Mouse (Mus musculus) testis, adult 2 months (tissue): Measurements from ENCODE around the gene Lgr6. TPM values are rescaled to one million over a fixed set of nuclear protein-coding genes. Genes with fewer than 3 reads are reported as not detected.

Experiments
- H3K27ac ChIP-seq: fragments of 200-500 bp; 2 replicates; pipeline ENCODE4 v1.5.1; 2012; ENCODE audit warnings: low read depth, low read length; ENCODE audit not compliant: control insufficient read depth, insufficient read depth
- H3K27me3 ChIP-seq: fragments of 200-500 bp; 2 replicates; pipeline ENCODE4 v1.6.1; 2012; ENCODE audit warnings: mild to moderate bottlenecking, low read length, moderate library complexity; ENCODE audit not compliant: control insufficient read depth, insufficient read depth
- H3K36me3 ChIP-seq: fragments of 200-500 bp; 2 replicates; pipeline ENCODE4 v1.6.1; 2012; ENCODE audit warnings: mild to moderate bottlenecking, low read length; ENCODE audit not compliant: control insufficient read depth, insufficient read depth
- H3K4me1 ChIP-seq: fragments of 200-500 bp; 2 replicates; pipeline ENCODE4 v1.6.1; 2012; ENCODE audit warnings: low read length; ENCODE audit not compliant: control insufficient read depth, insufficient read depth
- H3K4me3 ChIP-seq: fragments of 200-500 bp; 2 replicates; pipeline ENCODE4 v1.5.1; 2012; ENCODE audit warnings: low read depth, mild to moderate bottlenecking, low read length, moderate library complexity, mixed read lengths; ENCODE audit not compliant: control insufficient read depth
- CTCF ChIP-seq: fragments of 200-500 bp; IDR thresholded peaks from 2 replicates; pipeline ENCODE4 v1.5.1; 2012; ENCODE audit warnings: low read depth, mild to moderate bottlenecking, inconsistent platforms, low read length, moderate library complexity; ENCODE audit not compliant: control insufficient read depth, insufficient read depth, insufficient replicate concordance
- POLR2A ChIP-seq: fragments of 200-500 bp; IDR thresholded peaks from 2 replicates; pipeline ENCODE4 v1.6.1; 2012; ENCODE audit warnings: low read depth, mild to moderate bottlenecking, inconsistent platforms, low read length, moderate library complexity; ENCODE audit not compliant: control insufficient read depth
- polyA plus RNA-seq: library from polyadenylated mRNA; depleted of rRNA; stranded (reverse); fragments of >200 nt; gene quantifications from 2 replicates; pipeline ENCODE4 v1.2.3, GENCODE M21; 2012

Gene Lgr6
- polyA plus RNA-seq, 1 experiment, result 3.0 TPM

DNA sequence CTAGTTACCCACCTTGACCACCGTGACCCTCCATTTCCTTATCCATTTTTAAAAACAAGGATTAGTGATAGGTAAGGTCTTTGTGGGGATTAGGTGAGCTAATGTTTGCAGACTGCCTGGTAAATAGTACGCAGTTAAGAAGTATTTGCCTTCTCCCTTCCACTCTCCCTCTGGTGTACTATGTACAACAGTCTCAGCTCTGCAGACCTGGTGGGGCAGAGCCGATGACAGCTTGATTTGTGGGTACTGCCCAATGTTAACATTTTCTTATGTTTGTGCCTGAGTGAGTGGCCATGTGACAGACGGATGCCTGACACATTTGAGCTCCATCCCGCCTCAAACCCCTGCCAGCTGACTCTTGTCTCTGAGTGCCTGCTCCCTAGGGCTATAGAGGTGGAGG lies 28.6 kb downstream of the Lgr6 start:
- Histone ChIP-seq H3K27me3 (no peaks in the 10 kb centered on the region), H3K36me3 (no peaks in the 10 kb centered on the region), H3K4me3 (no peak overlapping the region), H3K27ac (no peak overlapping the region), H3K4me1 (no peaks in the 10 kb centered on the region)
- no peak for TF ChIP-seq POLR2A
- no peak for TF ChIP-seq CTCF

DNA sequence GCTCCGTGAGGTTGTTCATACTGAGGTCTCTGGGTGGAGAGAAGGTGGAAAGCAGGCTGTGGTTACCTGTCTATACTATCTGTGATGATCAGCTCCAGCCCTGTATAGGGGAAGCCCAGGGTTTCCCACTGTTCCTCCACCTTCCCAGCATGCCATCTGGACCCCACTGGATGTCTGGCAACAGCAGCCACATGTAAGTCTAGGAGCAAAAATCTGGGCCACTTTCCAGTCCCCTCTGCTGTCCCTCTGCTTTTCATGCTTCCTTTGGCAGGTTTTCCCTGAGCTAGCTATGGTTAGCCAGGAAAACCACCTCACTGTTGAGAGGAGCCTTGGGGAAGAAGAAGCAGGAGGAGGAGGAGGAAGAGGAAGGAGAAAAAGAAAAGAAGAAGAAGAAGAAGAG lies 29.8 kb downstream of the Lgr6 start:
- H3K4me1 ChIP-seq, result no peaks in the 10 kb centered on the region
- no peak overlapping the region for H3K27ac ChIP-seq
- no peaks in the 10 kb centered on the region for H3K27me3 ChIP-seq
- TF ChIP-seq CTCF, result no peak
- TF ChIP-seq POLR2A, result no peak
- H3K4me3 ChIP-seq, result no peak overlapping the region
- H3K36me3 ChIP-seq, result no peaks in the 10 kb centered on the region

DNA sequence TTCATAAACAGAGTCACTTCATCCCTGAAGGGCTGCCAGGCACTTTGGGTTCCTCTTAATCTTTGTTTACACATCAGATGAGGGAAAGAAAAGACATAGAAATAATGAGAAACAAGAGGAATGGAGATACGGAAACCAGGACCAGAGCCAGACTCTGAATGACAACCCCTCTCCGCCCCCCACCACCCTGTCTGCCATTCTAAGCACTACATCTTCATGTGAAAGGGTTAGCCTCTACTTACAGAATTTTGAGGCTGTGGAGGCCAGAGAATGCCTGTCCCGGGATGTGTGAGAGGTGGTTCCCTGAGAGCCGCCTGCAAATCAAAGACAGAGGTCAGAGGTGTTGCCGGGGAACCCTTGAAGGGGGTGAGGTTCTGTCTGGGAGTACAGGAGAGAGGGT lies 32.4 kb downstream of the Lgr6 start:
- no peaks in the 10 kb centered on the region for H3K27me3 ChIP-seq
- H3K36me3 ChIP-seq, result no peaks in the 10 kb centered on the region
- no peak for TF ChIP-seq CTCF
- no peak for TF ChIP-seq POLR2A
- H3K27ac ChIP-seq, result no peak overlapping the region
- no peak overlapping the region for H3K4me3 ChIP-seq
- no peaks in the 10 kb centered on the region for H3K4me1 ChIP-seq

DNA sequence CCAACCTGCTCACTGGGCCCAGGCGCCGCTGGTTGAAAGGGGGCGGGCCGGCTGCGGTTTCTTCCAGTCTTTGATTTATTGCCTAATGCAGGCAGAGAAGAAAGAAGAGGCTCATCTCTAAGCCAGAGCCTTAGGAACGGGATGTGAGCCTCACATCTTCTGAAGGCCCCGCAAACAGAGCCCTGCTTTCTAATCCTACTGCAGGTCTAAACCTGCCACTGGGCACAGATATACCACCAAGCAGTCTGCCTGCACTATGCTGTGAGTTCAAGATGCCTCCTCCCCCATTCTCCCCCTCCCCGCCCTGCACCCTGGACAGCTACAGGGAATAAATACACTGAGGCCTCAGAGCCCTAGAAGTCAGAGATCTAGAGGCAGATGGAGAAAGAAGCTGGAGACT lies 35.2 kb downstream of the Lgr6 start:
- Histone ChIP-seq H3K27ac (no peak overlapping the region), H3K4me3 (no peak overlapping the region), H3K36me3 (no peaks in the 10 kb centered on the region), H3K27me3 (no peaks in the 10 kb centered on the region), H3K4me1 (no peaks in the 10 kb centered on the region)
- TF ChIP-seq POLR2A, result no peak
- TF ChIP-seq CTCF, result no peak

DNA sequence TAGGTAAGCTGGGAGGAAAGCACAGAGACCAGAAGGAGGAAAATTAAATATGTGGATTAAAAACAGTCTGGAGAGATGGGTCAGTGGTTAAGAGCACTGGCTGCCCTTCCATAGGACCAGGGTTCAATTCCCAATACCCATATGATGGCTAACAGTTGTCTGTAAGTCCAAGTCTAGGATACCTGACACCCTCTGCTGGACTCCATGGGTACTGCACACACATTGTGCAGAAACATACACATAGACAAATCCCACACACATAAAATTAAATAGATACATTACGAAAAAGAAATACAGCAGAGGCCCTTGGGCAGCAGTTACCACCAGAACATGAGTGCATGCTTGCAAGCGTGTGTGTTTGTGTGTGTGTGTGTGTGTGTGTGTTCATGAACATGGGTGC lies 40.6 kb downstream of the Lgr6 start:
- Histone ChIP-seq H3K4me3 (no peak overlapping the region), H3K27ac (no peak overlapping the region)

DNA sequence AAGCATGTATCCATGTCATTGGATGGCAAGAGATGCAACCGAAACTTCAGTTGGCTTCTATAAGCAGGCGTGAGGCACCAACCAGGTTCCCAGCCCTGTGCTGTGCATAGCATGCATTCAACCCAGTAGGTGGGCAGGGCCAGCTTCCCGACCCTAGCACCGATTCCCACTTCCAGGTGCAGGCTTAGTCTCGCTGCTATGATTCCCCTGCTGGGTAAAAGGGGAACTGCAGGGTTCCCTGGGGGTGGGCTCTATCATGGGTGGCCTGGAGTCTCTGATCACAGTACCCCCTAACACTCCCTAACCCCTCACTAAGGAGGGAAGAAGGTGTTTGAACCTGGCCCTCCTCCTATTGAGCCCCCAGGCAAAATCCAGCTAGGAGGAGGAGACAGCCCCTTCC lies 42.1 kb downstream of the Lgr6 start:
- Histone ChIP-seq H3K27me3 (no peaks in the 10 kb centered on the region), H3K4me1 (no peaks in the 10 kb centered on the region), H3K4me3 (no peak overlapping the region), H3K36me3 (no peaks in the 10 kb centered on the region), H3K27ac (no peak overlapping the region)
- no peak for TF ChIP-seq POLR2A
- TF ChIP-seq CTCF, result no peak; the same call in 1 of the 2 replicates

More for the DNA sequence above, 40.6 kb downstream of the Lgr6 start:
- no peak for TF ChIP-seq CTCF
- no peak for TF ChIP-seq POLR2A
- Histone ChIP-seq H3K4me1 (no peaks in the 10 kb centered on the region), H3K36me3 (no peaks in the 10 kb centered on the region), H3K27me3 (no peaks in the 10 kb centered on the region)

DNA sequence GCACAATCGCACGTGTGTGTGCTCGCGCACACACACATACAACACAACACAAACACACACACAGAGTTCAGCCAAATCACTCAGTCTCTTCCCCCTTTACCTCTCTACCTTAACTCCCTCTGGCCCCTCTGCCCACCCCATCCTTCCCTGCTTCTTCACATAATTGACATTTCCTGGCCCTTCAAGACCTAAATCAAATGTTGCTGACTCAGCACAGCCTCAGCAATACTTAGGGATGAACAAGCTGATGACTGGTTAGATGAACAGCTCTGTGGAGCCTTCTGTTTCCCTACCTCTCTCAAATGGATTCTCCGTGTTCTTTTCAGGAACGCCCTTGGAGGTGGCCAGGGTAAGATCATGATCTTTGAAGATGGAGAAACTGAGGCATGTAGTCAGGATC lies 43.8 kb downstream of the Lgr6 start:
- Histone ChIP-seq H3K27me3 (no peaks in the 10 kb centered on the region), H3K4me1 (no peaks in the 10 kb centered on the region), H3K4me3 (no peak overlapping the region), H3K27ac (no peak overlapping the region), H3K36me3 (no peaks in the 10 kb centered on the region)
- TF ChIP-seq CTCF, result no peak
- no peak for TF ChIP-seq POLR2A

DNA sequence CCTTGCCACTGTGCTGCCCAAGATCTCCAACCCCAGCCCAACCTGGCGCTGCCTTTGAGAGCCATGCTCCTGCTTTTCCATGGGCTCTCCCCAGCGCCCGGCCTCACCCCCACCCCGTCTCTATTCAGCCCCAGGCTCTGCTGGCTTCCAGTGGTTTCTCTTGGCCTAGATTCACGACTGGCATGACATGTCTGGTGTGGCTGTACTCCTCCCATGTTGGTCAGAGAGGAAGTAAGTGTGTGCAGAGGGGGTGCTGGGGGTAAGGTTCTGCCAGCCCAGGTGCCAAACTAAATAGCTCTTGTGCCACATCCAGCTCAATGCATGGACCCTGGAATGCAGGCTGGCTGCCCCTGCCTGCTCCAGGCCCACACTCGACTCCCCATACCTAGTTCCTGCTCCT lies 44.9 kb downstream of the Lgr6 start:
- H3K27ac ChIP-seq, result no peak overlapping the region
- TF ChIP-seq CTCF (no peak), POLR2A (no peak)
- no peaks in the 10 kb centered on the region for H3K4me1 ChIP-seq
- no peaks in the 10 kb centered on the region for H3K27me3 ChIP-seq
- no peaks in the 10 kb centered on the region for H3K36me3 ChIP-seq
- H3K4me3 ChIP-seq, result no peak overlapping the region
